Mouse (Mus musculus) liver, embryonic 14.5 days (tissue): ENCODE measurements around the gene Vps54. TPM values are rescaled to one million over a fixed set of nuclear protein-coding genes. Genes with fewer than 3 reads are reported as not detected.

ENCODE experiments used
- ATAC-seq: fragments of 200-750 bp; cut with Nextera tagmentation; 2 replicates; pipeline ENCODE4 v1.8.0; 2017; ENCODE audit warnings: moderate number of reproducible peaks, mild to moderate bottlenecking, moderate library complexity; ENCODE audit not compliant: insufficient read depth
- DNase-seq, 3 experiments: peaks; one replicate each; pipeline ENCODE4 v3.0.0-alpha.2; 2012 to 2013; ENCODE audit warnings: low read depth in 3 of 3, low spot score in 3 of 3
- H3K27ac ChIP-seq: fragments of 300-500 bp; sonication (generic); 2 replicates; pipeline ENCODE4 v1.5.1; 2014; ENCODE audit warnings: moderate library complexity, mild to moderate bottlenecking, control low read depth, inconsistent platforms
- H3K27me3 ChIP-seq: fragments of 300-500 bp; sonication (generic); 2 replicates; pipeline ENCODE4 v1.6.1; 2014; ENCODE audit warnings: mild to moderate bottlenecking, low read length, moderate library complexity; ENCODE audit not compliant: control insufficient read depth, insufficient read depth
- H3K36me3 ChIP-seq: fragments of 300-500 bp; sonication (generic); replicated peaks from 2 replicates; pipeline ENCODE4 v1.6.1; 2014; ENCODE audit warnings: low read depth; ENCODE audit not compliant: control insufficient read depth, insufficient read depth
- H3K4me1 ChIP-seq, 2 experiments: fragments of 200-500 bp in 1 of 2; fragments of 300-500 bp in 1 of 2; sonication (generic) in 1 of 2; replicated peaks; 2 replicates each; pipeline ENCODE4 v1.6.1; 2012 to 2014; ENCODE audit warnings: antibody characterized with exemption in 1 of 2, inconsistent platforms in 1 of 2, low read length in 1 of 2; ENCODE audit not compliant: control insufficient read depth in 2 of 2, insufficient read depth in 2 of 2
- H3K4me2 ChIP-seq: fragments of 300-500 bp; sonication (generic); 2 replicates; pipeline ENCODE4 v1.6.1; 2014; ENCODE audit warnings: low read depth, mild to moderate bottlenecking, control low read depth, moderate library complexity
- H3K4me3 ChIP-seq, 2 experiments: fragments of 200-500 bp in 1 of 2; fragments of 300-500 bp in 1 of 2; sonication (generic) in 1 of 2; 2 replicates each; pipeline ENCODE4 v1.5.1; 2012 to 2014; ENCODE audit warnings: low read depth in 2 of 2, low read length in 2 of 2, mild to moderate bottlenecking in 2 of 2, control low read depth in 1 of 2, inconsistent platforms in 1 of 2, moderate library complexity in 1 of 2; ENCODE audit not compliant: insufficient read depth in 1 of 2
- H3K9ac ChIP-seq: fragments of 300-500 bp; sonication (generic); replicated peaks from 2 replicates; pipeline ENCODE4 v1.6.1; 2014; ENCODE audit warnings: mild to moderate bottlenecking, control low read depth, moderate library complexity
- H3K9me3 ChIP-seq: fragments of 300-500 bp; sonication (generic); 2 replicates; pipeline ENCODE4 v1.6.1; 2016; ENCODE audit warnings: low read length, mixed read lengths; ENCODE audit not compliant: control insufficient read depth
- CTCF ChIP-seq: IDR thresholded peaks from 2 replicates; pipeline ENCODE4 v1.5.1; 2016; ENCODE audit warnings: antibody characterized with exemption, low read depth, control low read depth
- EP300 ChIP-seq: IDR thresholded peaks from 2 replicates; pipeline ENCODE4 v1.6.1; 2016; ENCODE audit warnings: antibody characterized with exemption, low read depth
- WGBS: fragments of 180-500 bp; shearing (Covaris S2); extraction: QIAGEN DNeasy Blood & Tissue Kit; methylation state at CpG from one replicate; pipeline ENCODE4 v1.1.7; 2014; ENCODE audit not compliant: insufficient replicate concordance; 5-methylcytosine and 5-hydroxymethylcytosine counted together
- polyA plus RNA-seq, 2 experiments: library from polyadenylated mRNA; depleted of rRNA in 1 of 2; stranded (reverse) in 1 of 2; unstranded in 1 of 2; fragments of >200 nt; fragmentation: Nextera tagmentation in 1 of 2; extraction: Ambion mirVana in 1 of 2; gene quantifications; 2 replicates each; pipeline versions ENCODE4 v1.2.1 to v1.2.3; 2012 to 2014

Gene Vps54
- polyA plus RNA-seq, 2 experiments, result 4.4 to 7.6 TPM

DNA sequence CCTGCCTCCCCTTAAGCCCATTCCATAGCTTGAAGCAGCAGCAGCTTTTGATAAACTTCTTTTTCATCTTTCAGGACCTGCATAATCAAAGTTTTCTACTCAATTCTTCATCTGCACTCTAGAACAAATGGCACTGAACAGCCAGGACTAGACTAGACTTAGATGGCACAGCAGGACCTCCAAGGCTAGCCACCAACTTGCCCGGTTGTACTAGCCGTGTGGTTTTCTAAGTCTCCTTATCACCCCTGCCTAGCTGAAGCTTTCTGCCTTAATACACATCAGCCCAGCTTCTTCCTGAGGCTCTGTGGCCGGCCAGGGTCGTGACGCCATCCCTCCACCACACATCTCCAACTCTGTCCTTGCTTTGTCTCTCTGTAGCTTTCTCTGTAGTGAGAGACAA, 89.1 kb downstream of the Vps54 start:
- TF ChIP-seq EP300 (no peak), CTCF (no peak)
- no peak for DNase-seq
- 46% methylated on average over 5 of the region's 5 CpGs for WGBS

DNA sequence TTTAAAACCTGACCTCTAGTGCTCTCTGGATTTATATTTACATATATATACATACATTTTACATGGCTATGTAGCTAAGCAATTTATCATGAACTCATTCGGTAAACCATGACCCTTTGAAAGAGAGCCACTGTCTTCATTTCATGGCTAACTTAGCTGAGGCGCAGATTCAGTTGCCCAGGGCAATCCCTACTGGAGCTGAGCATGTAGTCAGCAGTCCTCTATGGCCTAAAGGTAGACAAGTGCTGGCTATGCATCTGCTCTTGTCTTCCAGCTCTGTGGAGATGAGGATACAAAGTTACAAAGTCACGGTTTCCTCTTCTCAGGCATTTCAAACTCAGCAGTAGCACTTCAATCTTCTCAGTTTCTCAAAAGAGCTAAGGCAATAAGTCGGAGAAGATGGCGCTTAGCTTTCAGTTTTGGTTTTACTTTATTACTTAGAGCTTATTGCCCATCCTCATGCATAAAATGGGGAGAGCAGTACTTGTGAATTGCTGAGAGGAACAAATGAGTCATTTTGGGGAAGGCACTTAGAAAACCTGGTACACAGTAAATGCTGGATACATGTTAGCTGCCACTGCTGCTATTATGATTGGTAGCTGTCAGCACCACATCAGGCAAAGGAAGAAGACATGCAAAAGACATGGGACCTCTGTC, 93.7 kb downstream of the Vps54 start:
- Histone ChIP-seq H3K4me1 (no peaks in the 10 kb centered on the region), H3K9ac (no peak overlapping the region), H3K36me3 (peaks cover 5% of the 10 kb centered on the region), H3K4me3 (no peak overlapping the region), H3K4me2 (no peak overlapping the region), H3K27ac (no peak overlapping the region), H3K9me3 (no peaks in the 10 kb centered on the region), H3K27me3 (no peaks in the 10 kb centered on the region)
- ATAC-seq, result no peak
- no peak for TF ChIP-seq CTCF
- TF ChIP-seq EP300, result no peak
- DNase-seq, result no peak
- 71% methylated on average over 5 of the region's 5 CpGs for WGBS

More for the DNA sequence above, 89.1 kb downstream of the Vps54 start:
- Histone ChIP-seq H3K36me3 (peaks cover 5% of the 10 kb centered on the region), H3K9ac (no peak overlapping the region), H3K4me1 (no peaks in the 10 kb centered on the region), H3K27ac (no peak overlapping the region), H3K9me3 (no peaks in the 10 kb centered on the region), H3K27me3 (no peaks in the 10 kb centered on the region), H3K4me2 (no peak overlapping the region), H3K4me3 (no peak overlapping the region)
- no peak for ATAC-seq

DNA sequence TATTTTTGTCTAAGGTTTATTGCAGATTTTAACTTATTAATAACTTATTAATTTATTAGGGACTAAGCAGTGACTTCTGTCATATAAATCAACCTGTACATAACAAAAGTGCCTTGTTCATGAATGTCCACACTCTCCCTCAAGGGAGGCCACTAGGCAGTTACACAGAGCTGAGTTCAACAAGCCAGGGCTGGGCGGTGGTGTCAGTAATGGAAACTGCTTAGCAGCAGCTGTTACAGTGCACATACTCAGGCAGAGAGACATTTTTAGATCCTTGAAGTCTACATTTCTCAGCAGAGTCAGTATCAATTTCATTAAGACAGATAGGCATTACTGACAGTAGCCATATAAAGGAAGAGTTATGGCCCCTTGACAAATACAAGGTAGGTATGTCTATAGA, 98.8 kb downstream of the Vps54 start:
- no peak overlapping the region for H3K4me3 ChIP-seq
- ATAC-seq (no peak), DNase-seq (no peak)
- no peaks in the 10 kb centered on the region for H3K27me3 ChIP-seq
- 80% methylated on average over 1 of the region's 1 CpGs for WGBS
- no peaks in the 10 kb centered on the region for H3K36me3 ChIP-seq
- TF ChIP-seq EP300 (no peak), CTCF (no peak)
- no peak overlapping the region for H3K4me2 ChIP-seq
- no peak overlapping the region for H3K27ac ChIP-seq
- no peaks in the 10 kb centered on the region for H3K9me3 ChIP-seq
- peaks cover 0 to 2% of the 10 kb centered on the region in 2 experiments; a peak in 2 of 4 replicates for H3K4me1 ChIP-seq
- no peak overlapping the region for H3K9ac ChIP-seq

DNA sequence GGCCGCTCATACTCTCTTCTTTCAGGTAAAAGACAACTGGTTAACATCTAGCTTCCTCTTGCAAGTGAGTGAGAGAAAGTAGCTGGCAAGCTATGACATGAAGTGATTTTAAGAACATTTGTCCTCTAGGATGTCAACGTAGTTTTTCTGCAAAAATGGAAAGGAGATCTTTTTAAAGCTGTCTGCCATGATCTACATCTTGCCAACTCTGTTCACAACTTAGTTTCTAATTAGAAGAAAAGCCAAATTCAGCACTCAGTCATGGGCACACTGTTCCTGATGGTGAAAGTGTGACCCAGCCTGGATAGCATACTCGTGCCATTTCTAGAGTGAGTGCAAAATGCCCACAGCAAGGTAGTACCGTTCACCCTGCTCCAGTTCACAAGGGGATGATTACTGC, 100.0 kb downstream of the Vps54 start:
- 68% methylated on average over 4 of the region's 4 CpGs for WGBS
- no peaks in the 10 kb centered on the region for H3K9me3 ChIP-seq

DNA sequence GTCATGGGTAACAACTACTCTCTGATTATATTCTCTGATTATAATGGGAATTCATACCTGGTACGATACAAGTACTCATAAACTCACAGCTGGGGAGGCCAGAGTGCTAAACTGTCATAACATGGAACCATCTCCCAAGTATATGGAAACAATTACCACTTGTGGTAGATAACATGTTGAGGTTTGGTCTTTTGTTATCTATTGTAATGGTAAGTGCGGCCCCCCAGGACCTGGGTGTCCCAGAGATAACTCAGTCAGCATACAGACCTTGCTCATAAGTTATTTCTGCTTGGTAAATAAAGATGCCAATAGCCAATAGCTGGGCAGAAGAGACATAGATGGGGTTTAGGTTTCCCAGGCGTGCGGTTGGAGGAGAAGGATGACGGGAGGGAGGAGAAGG, 104.4 kb downstream of the Vps54 start:
- ATAC-seq (peak; percentile 68), DNase-seq (no peak)
- WGBS, result 43% methylated on average over 5 of the region's 5 CpGs
- Histone ChIP-seq H3K4me1 (peaks cover 6 to 8% of the 10 kb centered on the region in 2 experiments), H3K9ac (no peak overlapping the region), H3K36me3 (no peaks in the 10 kb centered on the region), H3K4me3 (no peak overlapping the region), H3K4me2 (no peak overlapping the region), H3K9me3 (no peaks in the 10 kb centered on the region), H3K27me3 (no peaks in the 10 kb centered on the region), H3K27ac (no peak overlapping the region)
- TF ChIP-seq CTCF (no peak), EP300 (no peak)

More for the DNA sequence above, 100.0 kb downstream of the Vps54 start:
- Histone ChIP-seq H3K27me3 (no peaks in the 10 kb centered on the region), H3K4me1 (peaks cover 6 to 8% of the 10 kb centered on the region in 2 experiments), H3K27ac (no peak overlapping the region), H3K4me3 (no peak overlapping the region), H3K9ac (no peak overlapping the region), H3K4me2 (no peak overlapping the region), H3K36me3 (no peaks in the 10 kb centered on the region)
- ATAC-seq, result no peak
- TF ChIP-seq EP300 (no peak), CTCF (no peak)
- no peak for DNase-seq
